Mouse (Mus musculus): ENCODE data around the gene Sspn. TPM values are rescaled to one million over a fixed set of nuclear protein-coding genes. Genes with fewer than 3 reads are reported as not detected.

Gene Sspn
- 12.5 and 13.6 TPM in 2 replicates for polyA plus RNA-seq (2015; fragmentation: Nextera tagmentation; extraction: Ambion mirVana)

DNA sequence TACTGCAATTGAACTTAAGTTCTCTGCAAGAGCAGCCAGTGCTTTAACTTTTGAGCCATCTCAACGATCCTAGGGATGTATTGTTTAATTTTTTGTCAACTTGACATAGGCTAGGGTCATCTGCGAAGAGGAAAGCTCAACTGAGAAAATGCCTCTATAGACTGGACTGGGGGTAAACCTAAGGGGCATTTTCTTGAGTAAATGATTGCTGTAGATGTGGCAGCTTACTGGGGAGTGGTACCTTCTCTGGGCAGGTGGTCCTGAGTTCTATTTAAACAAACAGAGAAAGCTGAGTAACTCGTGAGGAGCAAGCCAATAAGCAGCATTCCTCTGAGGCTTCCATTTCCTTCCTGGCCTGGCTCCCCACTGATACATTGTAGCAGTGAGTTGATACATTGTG, at the start of gene Sspn:
Gene Sspn, plus strand, starts transcription at position 301 of the 400 bp plus-strand sequence.
- Histone ChIP-seq H3K4me1 (peaks cover 16% of the 10 kb centered on the region), H3K9me3 (no peaks in the 10 kb centered on the region), H3K27me3 (no peaks in the 10 kb centered on the region), H3K27ac (no peak within 1 kb of the TSS), H3K36me3 (no peaks in the 10 kb centered on the region), H3K4me3 (no peak within 1 kb of the TSS), H3K9ac (no peak within 1 kb of the TSS), H3K4me2 (no peak within 1 kb of the TSS)
- 56% methylated on average over 3 of the region's 3 CpGs for WGBS
- ATAC-seq (ENCODE audit: borderline replicate concordance, extremely low read depth, low FRiP score, low TSS enrichment) = no peak

DNA sequence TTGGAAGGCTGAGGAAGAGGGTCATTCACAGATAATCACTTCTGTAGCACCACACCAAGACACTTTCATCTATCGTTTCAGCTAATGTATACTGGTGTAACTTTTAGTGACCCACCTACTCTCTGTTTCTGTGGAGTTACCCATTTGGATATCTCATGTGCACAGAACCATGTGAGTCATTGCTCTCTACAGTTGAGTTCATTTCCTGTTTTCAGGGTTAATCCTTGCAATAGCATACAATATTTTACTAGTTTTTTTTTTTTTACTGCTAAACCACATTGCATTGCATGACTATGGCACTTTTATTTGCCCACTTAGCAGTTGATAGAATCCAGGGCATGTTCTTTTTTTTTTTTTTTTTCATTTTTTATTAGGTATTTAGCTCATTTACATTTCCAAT, 48.4 kb upstream of the Sspn start:
- Histone ChIP-seq H3K4me2 (no peak overlapping the region), H3K27ac (no peak overlapping the region), H3K9ac (no peak overlapping the region), H3K4me3 (no peak overlapping the region), H3K36me3 (no peaks in the 10 kb centered on the region), H3K9me3 (no peaks in the 10 kb centered on the region), H3K4me1 (no peaks in the 10 kb centered on the region), H3K27me3 (no peaks in the 10 kb centered on the region)
- WGBS = 33% methylated on average over 1 of the region's 1 CpGs
- ATAC-seq (ENCODE audit: borderline replicate concordance, extremely low read depth, low FRiP score, low TSS enrichment) = no peak

DNA sequence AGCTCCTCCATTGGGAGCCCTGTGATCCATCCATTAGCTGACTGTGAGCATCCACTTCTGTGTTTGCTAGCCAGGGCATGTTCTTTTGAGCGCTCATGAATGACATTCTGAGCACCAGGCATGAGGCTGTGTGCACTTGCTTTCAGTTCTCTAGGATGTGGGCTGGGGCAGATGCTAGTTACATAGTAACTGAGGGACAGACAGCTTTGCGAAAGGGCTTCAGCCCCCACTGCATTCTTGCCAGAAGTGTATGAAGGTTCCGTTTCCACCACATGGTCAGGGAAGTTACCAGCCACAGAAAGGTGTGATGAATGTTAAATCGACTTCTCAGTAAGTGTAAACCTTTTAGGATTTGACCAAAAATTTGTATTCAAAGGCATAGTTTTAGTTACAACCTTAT, 47.8 kb upstream of the Sspn start:
- Histone ChIP-seq H3K4me2 (no peak overlapping the region), H3K27me3 (no peaks in the 10 kb centered on the region), H3K4me3 (no peak overlapping the region), H3K4me1 (no peaks in the 10 kb centered on the region), H3K36me3 (no peaks in the 10 kb centered on the region), H3K9me3 (no peaks in the 10 kb centered on the region), H3K27ac (no peak overlapping the region), H3K9ac (no peak overlapping the region)
- WGBS = 72% methylated on average over 4 of the region's 4 CpGs
- ATAC-seq (ENCODE audit: borderline replicate concordance, extremely low read depth, low FRiP score, low TSS enrichment) = no peak

DNA sequence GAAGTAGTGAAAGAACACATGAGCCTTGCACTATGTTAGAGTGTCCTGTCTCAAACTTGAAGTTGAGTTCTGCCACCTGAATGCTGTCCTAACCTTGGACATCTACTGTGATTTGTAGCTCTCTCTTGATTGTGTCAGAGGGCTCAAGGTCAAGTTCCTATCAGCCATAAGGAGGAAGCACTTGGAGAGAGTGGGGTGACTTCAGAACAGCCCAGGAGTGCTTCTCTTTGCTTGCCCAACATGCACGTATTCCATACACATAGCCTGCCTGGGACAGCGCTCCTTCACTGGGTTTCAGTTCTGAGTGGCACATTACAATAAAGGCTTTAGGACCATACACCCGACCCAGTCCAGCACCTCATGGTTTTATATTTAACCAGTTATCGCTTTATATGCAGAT, 46.4 kb upstream of the Sspn start:
- Histone ChIP-seq H3K4me1 (no peaks in the 10 kb centered on the region), H3K27ac (no peak overlapping the region), H3K9ac (no peak overlapping the region), H3K36me3 (no peaks in the 10 kb centered on the region), H3K27me3 (no peaks in the 10 kb centered on the region), H3K4me2 (no peak overlapping the region), H3K9me3 (no peaks in the 10 kb centered on the region), H3K4me3 (no peak overlapping the region)
- ATAC-seq (ENCODE audit: borderline replicate concordance, extremely low read depth, low FRiP score, low TSS enrichment) = no peak
- WGBS = 69% methylated on average over 4 of the region's 4 CpGs

DNA sequence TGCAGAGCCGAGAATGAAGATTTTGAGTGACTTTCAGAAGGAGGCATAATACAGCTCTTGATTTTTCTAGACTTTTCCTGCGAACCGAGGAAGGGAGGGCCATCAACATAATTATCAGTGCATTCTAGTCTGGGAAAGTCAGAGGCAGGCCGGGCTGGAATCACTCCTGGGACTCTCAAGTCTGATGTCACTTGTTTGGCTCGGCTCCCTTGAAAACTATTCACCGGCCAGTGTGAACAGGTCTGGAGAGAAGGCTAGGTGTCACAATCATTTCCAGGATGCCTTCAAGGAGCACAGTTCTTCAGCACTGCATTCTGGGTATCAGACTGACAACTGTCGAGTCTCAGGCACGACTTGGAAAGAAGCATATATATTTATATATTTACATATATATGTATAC, 45.2 kb upstream of the Sspn start:
- 50% methylated on average over 8 of the region's 8 CpGs for WGBS
- no peaks in the 10 kb centered on the region for H3K4me1 ChIP-seq
- H3K27me3 ChIP-seq = no peaks in the 10 kb centered on the region
- H3K36me3 ChIP-seq = no peaks in the 10 kb centered on the region
- no peak for ATAC-seq (ENCODE audit: borderline replicate concordance, extremely low read depth, low FRiP score, low TSS enrichment)
- H3K4me2 ChIP-seq = no peak overlapping the region
- no peak overlapping the region for H3K4me3 ChIP-seq
- no peak overlapping the region for H3K27ac ChIP-seq
- no peaks in the 10 kb centered on the region for H3K9me3 ChIP-seq
- H3K9ac ChIP-seq = no peak overlapping the region

DNA sequence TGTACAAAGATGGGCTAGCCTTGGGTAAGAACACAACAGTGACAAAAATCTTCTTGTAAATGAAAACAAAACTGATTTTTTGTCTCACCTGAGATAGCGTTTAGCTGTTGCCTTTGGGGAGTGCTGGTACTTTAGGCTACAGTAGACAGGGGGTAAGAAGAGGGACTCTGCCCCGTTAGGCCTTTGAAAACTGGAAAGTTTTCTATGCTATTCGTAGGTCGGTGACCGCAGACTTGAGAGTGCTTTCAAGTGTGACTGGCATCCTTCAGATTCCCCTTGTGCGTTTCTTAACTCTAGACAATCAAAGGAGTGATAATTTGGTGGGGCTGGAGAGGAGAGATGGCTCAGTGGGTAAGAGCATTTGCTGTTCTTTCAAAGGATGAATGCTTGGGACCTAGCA, 43.7 kb upstream of the Sspn start:
- Histone ChIP-seq H3K4me2 (no peak overlapping the region), H3K9me3 (no peaks in the 10 kb centered on the region), H3K4me1 (no peaks in the 10 kb centered on the region), H3K27me3 (no peaks in the 10 kb centered on the region), H3K4me3 (no peak overlapping the region), H3K36me3 (no peaks in the 10 kb centered on the region), H3K9ac (no peak overlapping the region), H3K27ac (no peak overlapping the region)
- 57% methylated on average over 6 of the region's 6 CpGs for WGBS
- no peak for ATAC-seq (ENCODE audit: borderline replicate concordance, extremely low read depth, low FRiP score, low TSS enrichment)

DNA sequence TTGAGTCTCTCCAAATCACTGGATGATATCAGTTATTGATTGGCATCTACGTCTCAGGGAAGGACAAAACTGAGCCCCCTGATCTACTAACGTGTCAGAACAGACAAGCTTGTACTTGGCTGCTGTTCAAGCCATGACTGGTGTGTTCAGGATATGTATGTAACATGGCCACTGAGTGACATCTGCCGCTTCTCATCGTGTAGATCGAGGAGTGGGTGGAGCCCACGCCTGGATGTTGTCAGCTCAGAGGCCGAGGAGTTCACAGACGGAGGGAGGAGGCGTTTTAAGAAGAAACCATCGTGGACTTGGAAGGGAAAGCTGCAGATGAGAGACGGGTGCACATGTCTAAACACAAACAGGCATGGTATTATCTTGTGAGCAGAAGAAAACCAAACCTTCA, 39.5 kb upstream of the Sspn start:
- H3K9ac ChIP-seq = no peak overlapping the region
- H3K9me3 ChIP-seq = no peaks in the 10 kb centered on the region
- H3K36me3 ChIP-seq = no peaks in the 10 kb centered on the region
- no peaks in the 10 kb centered on the region for H3K4me1 ChIP-seq
- H3K27me3 ChIP-seq = no peaks in the 10 kb centered on the region
- H3K27ac ChIP-seq = no peak overlapping the region
- H3K4me2 ChIP-seq = no peak overlapping the region
- WGBS = 47% methylated on average over 11 of the region's 11 CpGs
- no peak overlapping the region for H3K4me3 ChIP-seq
- ATAC-seq (ENCODE audit: borderline replicate concordance, extremely low read depth, low FRiP score, low TSS enrichment) = no peak

DNA sequence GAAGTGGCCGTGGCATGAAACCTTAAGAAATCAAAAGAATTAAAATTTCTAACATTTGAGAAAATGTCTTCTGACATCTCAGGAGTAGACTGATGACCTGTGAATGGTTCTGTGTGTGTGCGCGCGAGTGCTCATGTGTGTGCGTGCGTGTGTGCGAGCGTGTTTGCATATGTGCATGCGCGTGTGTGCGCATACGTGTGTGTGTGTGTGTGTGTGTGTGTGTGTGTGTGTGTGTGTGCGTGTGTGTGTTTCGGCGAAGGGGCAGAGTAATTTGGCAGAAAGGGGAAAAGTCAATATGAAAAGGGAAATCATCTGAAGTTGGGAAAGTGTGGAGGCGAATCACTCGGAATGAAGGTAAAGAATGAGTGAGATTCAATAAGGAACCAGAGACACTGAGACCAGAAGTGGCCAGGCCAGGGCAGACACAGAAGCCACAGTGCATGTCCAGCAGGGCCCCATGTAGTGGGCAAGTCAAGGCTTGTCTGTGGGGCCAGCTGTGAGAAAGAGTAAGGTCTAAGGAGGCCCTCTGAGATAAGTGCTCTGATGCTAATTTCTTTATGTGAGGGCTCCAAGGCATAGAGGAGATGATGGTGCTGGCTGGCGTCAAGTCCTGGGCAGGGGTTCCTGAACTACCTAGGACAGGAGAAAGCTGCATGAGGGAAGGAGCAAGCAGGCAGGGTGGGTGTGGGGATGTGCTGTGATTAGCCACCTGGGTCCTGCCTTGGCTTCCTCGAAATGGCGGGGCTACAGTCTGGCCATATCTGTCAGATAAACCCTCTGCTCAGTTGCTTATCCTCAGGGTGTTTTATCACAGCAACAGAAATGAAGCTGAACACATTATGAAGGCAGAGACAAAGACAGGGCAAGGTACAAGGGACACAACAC, 38.8 kb upstream of the Sspn start:
- no peak overlapping the region for H3K4me3 ChIP-seq
- no peak overlapping the region for H3K4me2 ChIP-seq
- H3K4me1 ChIP-seq = no peaks in the 10 kb centered on the region
- H3K9me3 ChIP-seq = no peaks in the 10 kb centered on the region
- H3K9ac ChIP-seq = no peak overlapping the region
- H3K27ac ChIP-seq = no peak overlapping the region
- no peak for ATAC-seq (ENCODE audit: borderline replicate concordance, extremely low read depth, low FRiP score, low TSS enrichment)
- WGBS = 90% methylated on average over 20 of the region's 20 CpGs
- H3K27me3 ChIP-seq = no peaks in the 10 kb centered on the region
- H3K36me3 ChIP-seq = no peaks in the 10 kb centered on the region

DNA sequence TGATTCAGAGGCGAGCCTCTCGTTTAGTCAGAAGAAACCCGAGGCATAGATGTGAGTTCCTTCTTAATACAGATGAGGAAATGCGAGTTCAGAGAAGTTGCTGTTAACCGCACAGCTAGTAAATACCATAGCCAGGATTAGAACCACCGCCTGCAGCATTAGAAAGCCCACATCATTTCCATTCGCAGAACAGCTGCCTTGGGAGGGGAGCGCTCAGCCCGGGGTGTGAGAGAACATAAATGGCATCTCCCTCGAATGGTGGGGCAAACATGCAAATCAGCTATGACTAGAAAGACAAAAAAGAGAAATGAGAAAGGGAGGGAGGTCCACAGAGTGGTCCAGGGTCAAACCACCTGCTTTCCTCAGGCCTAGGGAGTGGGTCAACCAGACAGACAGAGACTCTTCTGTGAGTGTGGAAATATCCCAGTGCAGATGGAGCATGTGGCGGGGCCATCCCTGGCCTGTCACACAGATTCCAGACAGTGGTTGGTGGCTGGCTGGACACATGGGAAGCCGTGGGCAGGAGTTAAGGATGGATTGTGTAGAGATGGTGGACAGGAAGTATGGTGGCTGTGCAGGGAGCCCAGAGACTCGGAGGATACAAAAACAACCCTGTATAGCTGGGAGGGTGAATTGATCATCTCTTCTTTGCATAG, 37.9 kb upstream of the Sspn start:
- Histone ChIP-seq H3K36me3 (no peaks in the 10 kb centered on the region), H3K9me3 (no peaks in the 10 kb centered on the region)
- no peak for ATAC-seq (ENCODE audit: borderline replicate concordance, extremely low read depth, low FRiP score, low TSS enrichment)

DNA sequence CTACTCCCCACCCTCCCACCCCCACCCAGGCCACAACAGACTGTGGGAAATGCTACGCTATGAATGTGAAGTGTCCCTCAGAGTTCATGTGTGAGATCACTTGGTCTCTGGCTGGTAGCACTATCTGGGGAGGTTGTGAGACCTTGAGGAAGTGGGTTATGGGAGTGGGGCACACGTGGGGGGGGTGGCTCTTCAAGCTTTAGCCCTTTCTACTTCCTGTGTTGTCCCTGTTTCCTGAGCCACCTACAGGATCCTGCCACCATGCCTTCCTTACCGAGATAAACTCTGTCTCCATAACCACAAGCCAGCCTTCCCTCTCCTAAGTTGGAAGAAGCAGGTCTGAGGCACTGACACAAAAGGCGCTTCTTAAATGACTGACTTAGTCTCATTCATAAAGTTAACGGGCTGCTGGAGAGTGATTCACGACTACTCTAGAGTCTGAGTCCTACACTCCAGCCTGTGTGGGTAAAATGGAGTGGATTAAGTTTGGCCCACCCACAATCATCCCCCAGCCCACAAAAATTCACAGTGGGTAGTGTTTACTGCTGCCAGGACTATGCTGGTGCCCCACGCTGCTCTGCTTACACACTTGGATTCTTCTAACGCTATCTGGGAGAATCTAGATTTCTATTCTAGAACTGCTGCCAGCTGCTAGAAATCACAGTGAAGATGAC, 36.6 kb upstream of the Sspn start:
- Histone ChIP-seq H3K9ac (no peak overlapping the region), H3K36me3 (no peaks in the 10 kb centered on the region), H3K4me3 (no peak overlapping the region), H3K4me1 (no peaks in the 10 kb centered on the region), H3K4me2 (no peak overlapping the region), H3K9me3 (no peaks in the 10 kb centered on the region), H3K27ac (no peak overlapping the region), H3K27me3 (no peaks in the 10 kb centered on the region)
- ATAC-seq (ENCODE audit: borderline replicate concordance, extremely low read depth, low FRiP score, low TSS enrichment) = no peak
- 58% methylated on average over 8 of the region's 8 CpGs for WGBS

More for the DNA sequence above, 37.9 kb upstream of the Sspn start:
- H3K27ac ChIP-seq = no peak overlapping the region
- no peak overlapping the region for H3K4me2 ChIP-seq
- H3K4me1 ChIP-seq = no peaks in the 10 kb centered on the region
- no peak overlapping the region for H3K9ac ChIP-seq
- H3K27me3 ChIP-seq = no peaks in the 10 kb centered on the region
- no peak overlapping the region for H3K4me3 ChIP-seq
- WGBS = 76% methylated on average over 13 of the region's 13 CpGs

DNA sequence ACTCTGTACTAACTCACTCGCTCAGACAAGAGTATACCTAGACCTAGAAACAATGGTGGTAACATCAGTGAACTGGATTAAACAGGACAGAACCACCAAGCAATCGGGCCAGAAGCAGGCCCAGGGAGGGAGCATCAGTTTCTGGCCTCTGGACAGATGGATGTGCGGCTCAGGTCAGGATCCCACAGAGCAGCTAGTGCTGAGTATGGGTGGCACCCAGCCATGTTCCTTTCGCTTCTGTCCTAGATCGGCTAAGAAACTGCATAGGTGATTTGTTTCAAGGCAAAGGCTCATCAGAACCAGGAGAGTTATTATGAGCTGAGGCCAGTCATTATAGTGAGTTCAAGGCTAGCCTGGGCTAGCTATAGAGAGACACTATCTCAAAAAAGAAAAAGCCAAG, 27.3 kb upstream of the Sspn start:
- ATAC-seq (ENCODE audit: borderline replicate concordance, extremely low read depth, low FRiP score, low TSS enrichment) = no peak
- H3K4me2 ChIP-seq = no peak overlapping the region
- H3K36me3 ChIP-seq = no peaks in the 10 kb centered on the region
- no peaks in the 10 kb centered on the region for H3K27me3 ChIP-seq
- H3K9me3 ChIP-seq = no peaks in the 10 kb centered on the region
- WGBS = 89% methylated on average over 5 of the region's 5 CpGs
- no peaks in the 10 kb centered on the region for H3K4me1 ChIP-seq
- no peak overlapping the region for H3K27ac ChIP-seq
- H3K9ac ChIP-seq = no peak overlapping the region
- no peak overlapping the region for H3K4me3 ChIP-seq

DNA sequence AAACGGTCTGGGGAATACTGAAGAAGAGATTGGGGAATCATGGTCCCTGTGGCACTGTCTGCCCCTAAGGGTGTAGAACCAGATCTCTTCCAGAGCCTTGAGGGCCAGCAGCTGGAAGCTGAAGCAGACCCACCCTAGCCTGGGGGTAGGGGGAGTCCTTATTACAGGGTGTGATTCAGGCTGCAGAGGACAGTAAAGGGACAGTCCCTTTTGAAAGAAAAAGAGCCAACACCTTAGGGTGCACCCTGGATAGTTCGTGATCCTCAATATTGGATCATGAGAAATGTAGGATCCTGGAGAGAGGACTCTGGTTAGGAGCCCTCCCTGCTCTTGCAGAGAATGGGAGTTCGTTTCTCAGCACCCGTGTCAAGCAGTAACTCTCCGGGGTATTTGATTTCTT, 26.8 kb upstream of the Sspn start:
- no peaks in the 10 kb centered on the region for H3K9me3 ChIP-seq
- H3K4me3 ChIP-seq = no peak overlapping the region
- WGBS = 71% methylated on average over 5 of the region's 5 CpGs
- no peaks in the 10 kb centered on the region for H3K27me3 ChIP-seq
- no peak for ATAC-seq (ENCODE audit: borderline replicate concordance, extremely low read depth, low FRiP score, low TSS enrichment)
- no peaks in the 10 kb centered on the region for H3K36me3 ChIP-seq
- no peaks in the 10 kb centered on the region for H3K4me1 ChIP-seq
- H3K4me2 ChIP-seq = no peak overlapping the region
- H3K27ac ChIP-seq = no peak overlapping the region
- H3K9ac ChIP-seq = no peak overlapping the region

Measured in lung, embryonic 15.5 days (tissue).